Mouse (Mus musculus): ENCODE data around the gene Tmod3. TPM values are rescaled to one million over a fixed set of nuclear protein-coding genes. Genes with fewer than 3 reads are reported as not detected.

Tmod3 gene
- total and polyA plus RNA-seq, 2 experiments from 2014 or later = 40.8 to 64.9 TPM

DNA sequence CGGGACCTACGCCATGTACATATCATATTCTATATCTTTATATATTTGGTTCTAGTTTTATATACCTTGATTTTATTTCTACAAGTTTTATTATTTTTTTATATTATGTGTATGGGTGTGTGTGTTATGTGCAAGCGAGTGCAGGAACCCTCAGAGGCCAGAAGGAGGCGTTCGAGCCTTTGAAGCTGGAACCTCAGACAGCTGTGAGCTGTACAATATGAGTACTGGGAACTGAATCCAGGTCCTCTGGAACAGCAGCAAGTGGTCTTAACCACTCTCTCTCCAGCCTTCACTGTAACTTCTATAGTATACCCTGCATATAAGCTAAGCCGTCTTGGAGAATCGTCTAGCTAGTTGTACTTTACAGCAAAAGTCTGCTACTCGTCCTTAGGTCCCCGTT is 31.4 kb downstream of the Tmod3 start:
- no peak overlapping the region for H3K9ac ChIP-seq (replicated peaks; ENCODE audit: low read depth, low read length)
- no peaks in the 10 kb centered on the region for H3K9me3 ChIP-seq (replicated peaks; ENCODE audit: control insufficient read depth, low read length)
- 0 out of 2 replicates have a peak overlapping the region, but pooled peaks have one; percentile 36 for H3K27ac ChIP-seq (ENCODE audit: low read depth)
- TF ChIP-seq CTCF (IDR thresholded peaks at IDR 0.05; ENCODE audit: low read depth) (no peak), EP300 (IDR thresholded peaks at IDR 0.05; ENCODE audit: low read depth) (no peak)
- peaks cover 5% of the 10 kb centered on the region; the same call in 1 of the 2 replicates for H3K4me1 ChIP-seq (ENCODE audit: control insufficient read depth, insufficient read depth)
- ATAC-seq (ENCODE audit: insufficient read depth, low read depth) = no peak
- no peaks in the 10 kb centered on the region for H3K27me3 ChIP-seq (ENCODE audit: control insufficient read depth, insufficient read depth, low read length)
- H3K4me3 ChIP-seq (ENCODE audit: low read depth, low read length) = no peak overlapping the region
- no peak for DNase-seq (ENCODE audit: low spot score)
- no peak overlapping the region for H3K4me2 ChIP-seq (ENCODE audit: low read depth, low read length)
- 96% methylated on average over 9 of the region's 9 CpGs for WGBS
- peaks cover 32% of the 10 kb centered on the region for H3K36me3 ChIP-seq (replicated peaks; ENCODE audit: control insufficient read depth, insufficient read depth, low read length)

DNA sequence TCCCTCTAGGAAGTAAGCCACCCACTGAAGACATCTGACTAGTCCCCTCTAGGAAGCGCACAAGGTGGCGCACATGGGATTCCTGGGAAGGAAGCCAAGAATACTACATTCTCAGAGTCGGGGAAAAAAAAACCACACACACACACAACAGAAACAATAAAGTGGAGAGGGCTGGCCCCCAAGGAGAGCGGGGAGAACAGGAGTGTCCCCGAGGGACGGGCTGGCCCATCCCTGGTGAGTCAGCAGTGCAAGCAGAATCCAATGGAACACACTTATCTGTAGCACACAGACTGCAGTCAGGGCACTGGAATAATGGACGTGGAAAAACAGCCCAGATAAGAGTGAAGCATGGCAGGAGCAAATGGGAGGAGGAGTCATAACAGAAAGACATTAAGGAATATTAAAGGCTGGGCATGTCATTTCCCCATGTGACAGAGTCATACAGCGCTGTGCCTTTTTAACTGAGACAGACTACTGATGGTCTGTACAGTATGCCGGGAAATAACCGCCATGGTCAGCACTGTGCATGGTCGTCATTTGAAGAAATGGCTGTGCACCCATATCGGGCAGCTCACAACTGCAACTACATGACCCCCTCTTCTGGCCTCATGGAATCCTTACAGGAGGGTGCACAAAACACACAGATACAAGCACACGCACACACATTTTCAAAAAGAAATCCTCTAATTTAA is 31.9 kb downstream of the Tmod3 start:
- H3K9me3 ChIP-seq (replicated peaks; ENCODE audit: control insufficient read depth, low read length) = no peaks in the 10 kb centered on the region
- peak; percentile 84 for DNase-seq (ENCODE audit: low spot score)
- peaks cover 5% of the 10 kb centered on the region; the same call in 1 of the 2 replicates for H3K4me1 ChIP-seq (ENCODE audit: control insufficient read depth, insufficient read depth)
- WGBS = 40% methylated on average over 13 of the region's 13 CpGs
- TF ChIP-seq CTCF (IDR thresholded peaks at IDR 0.05; ENCODE audit: low read depth) (peak; percentile 18), EP300 (IDR thresholded peaks at IDR 0.05; ENCODE audit: low read depth) (0 out of 2 replicates have a peak, but pooled peaks have one; percentile 61)
- peaks cover 33% of the 10 kb centered on the region for H3K36me3 ChIP-seq (replicated peaks; ENCODE audit: control insufficient read depth, insufficient read depth, low read length)
- no peak overlapping the region for H3K4me3 ChIP-seq (ENCODE audit: low read depth, low read length)
- peak; percentile 90 for ATAC-seq (ENCODE audit: insufficient read depth, low read depth)
- peak overlapping the region; percentile 36; the same call in 1 of the 2 replicates for H3K27ac ChIP-seq (ENCODE audit: low read depth)
- peak overlapping the region; percentile 31; the same call in 1 of the 2 replicates for H3K4me2 ChIP-seq (ENCODE audit: low read depth, low read length)
- no peaks in the 10 kb centered on the region for H3K27me3 ChIP-seq (ENCODE audit: control insufficient read depth, insufficient read depth, low read length)
- no peak overlapping the region for H3K9ac ChIP-seq (replicated peaks; ENCODE audit: low read depth, low read length)

DNA sequence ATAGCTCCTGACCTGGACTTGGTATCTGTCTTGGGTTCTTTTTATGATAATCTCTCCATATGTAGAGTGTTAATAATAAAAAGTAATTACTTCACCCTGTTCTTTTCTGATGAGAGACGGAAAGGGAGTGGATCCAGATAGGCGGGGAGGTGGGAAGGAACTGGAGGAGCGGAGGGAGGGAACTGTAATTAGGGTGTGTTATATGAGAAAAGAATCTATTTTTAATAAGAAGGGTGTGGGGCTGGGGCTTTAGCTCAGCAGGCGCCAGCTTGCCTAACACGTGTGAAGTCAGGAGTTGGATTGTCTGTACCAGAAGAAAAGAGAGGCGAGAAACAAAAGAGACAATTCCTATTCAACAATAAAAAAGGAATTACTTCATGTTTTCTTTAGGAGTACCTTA is 35.8 kb downstream of the Tmod3 start:
- no peaks in the 10 kb centered on the region for H3K9me3 ChIP-seq (replicated peaks; ENCODE audit: control insufficient read depth, low read length)
- no peak overlapping the region for H3K4me3 ChIP-seq (ENCODE audit: low read depth, low read length)
- H3K9ac ChIP-seq (replicated peaks; ENCODE audit: low read depth, low read length) = no peak overlapping the region
- H3K27me3 ChIP-seq (ENCODE audit: control insufficient read depth, insufficient read depth, low read length) = no peaks in the 10 kb centered on the region
- DNase-seq (ENCODE audit: low spot score) (peak; percentile 79), ATAC-seq (ENCODE audit: insufficient read depth, low read depth) (peak; percentile 80)
- TF ChIP-seq CTCF (IDR thresholded peaks at IDR 0.05; ENCODE audit: low read depth) (no peak), EP300 (IDR thresholded peaks at IDR 0.05; ENCODE audit: low read depth) (no peak)
- H3K27ac ChIP-seq (ENCODE audit: low read depth) = no peak overlapping the region
- peaks cover 5% of the 10 kb centered on the region; the same call in 1 of the 2 replicates for H3K4me1 ChIP-seq (ENCODE audit: control insufficient read depth, insufficient read depth)
- WGBS = 40% methylated on average over 6 of the region's 6 CpGs
- no peak overlapping the region for H3K4me2 ChIP-seq (ENCODE audit: low read depth, low read length)
- peaks cover 26% of the 10 kb centered on the region for H3K36me3 ChIP-seq (replicated peaks; ENCODE audit: control insufficient read depth, insufficient read depth, low read length)

DNA sequence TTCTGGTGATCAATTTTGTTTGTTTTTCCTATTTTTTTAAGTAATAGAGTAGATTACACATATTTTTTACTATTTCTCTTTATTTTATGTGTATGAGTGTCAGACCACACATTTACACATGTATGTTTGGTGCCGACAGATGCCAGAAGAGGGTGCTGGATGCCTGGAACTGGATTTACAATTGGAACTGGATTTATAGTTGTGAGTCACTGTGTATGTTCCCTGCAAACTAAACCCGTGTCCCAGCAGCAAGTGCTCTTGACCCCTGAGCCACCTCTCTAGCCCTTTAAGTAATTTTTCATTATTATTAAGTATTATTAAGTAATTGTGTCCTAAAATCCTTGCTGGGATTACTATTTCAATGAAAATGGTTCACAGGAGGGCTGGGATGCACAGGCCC is 37.2 kb downstream of the Tmod3 start:
- WGBS = 72% methylated on average over 2 of the region's 2 CpGs
- Histone ChIP-seq H3K4me3 (ENCODE audit: low read depth, low read length) (no peak overlapping the region), H3K36me3 (replicated peaks; ENCODE audit: control insufficient read depth, insufficient read depth, low read length) (peaks cover 19% of the 10 kb centered on the region), H3K27me3 (ENCODE audit: control insufficient read depth, insufficient read depth, low read length) (no peaks in the 10 kb centered on the region), H3K9ac (replicated peaks; ENCODE audit: low read depth, low read length) (no peak overlapping the region), H3K9me3 (replicated peaks; ENCODE audit: control insufficient read depth, low read length) (no peaks in the 10 kb centered on the region), H3K4me1 (ENCODE audit: control insufficient read depth, insufficient read depth) (no peaks in the 10 kb centered on the region; the same call in 1 of the 2 replicates), H3K27ac (ENCODE audit: low read depth) (no peak overlapping the region), H3K4me2 (ENCODE audit: low read depth, low read length) (no peak overlapping the region)
- TF ChIP-seq CTCF (IDR thresholded peaks at IDR 0.05; ENCODE audit: low read depth) (no peak), EP300 (IDR thresholded peaks at IDR 0.05; ENCODE audit: low read depth) (no peak)
- no peak for DNase-seq (ENCODE audit: low spot score)
- no peak for ATAC-seq (ENCODE audit: insufficient read depth, low read depth)

DNA sequence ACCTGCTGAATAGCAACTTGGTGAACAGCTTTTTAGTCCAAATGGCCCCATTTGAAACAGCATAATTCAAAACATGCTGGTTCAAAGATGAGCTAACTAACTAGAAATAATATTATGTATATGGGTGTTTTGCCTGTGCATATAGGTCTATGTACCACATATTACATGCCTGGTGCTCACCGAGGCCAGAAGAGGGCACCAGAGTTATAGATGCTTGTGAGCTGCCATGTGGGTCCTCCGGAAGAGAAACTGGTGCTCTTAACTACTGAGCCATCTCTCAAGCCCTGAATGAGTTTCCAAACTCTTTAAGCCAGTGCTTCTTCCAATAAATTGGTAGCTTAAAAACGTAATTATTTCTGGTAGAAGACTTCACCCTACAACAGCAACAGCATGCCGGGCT is 37.7 kb downstream of the Tmod3 start:
- no peaks in the 10 kb centered on the region for H3K9me3 ChIP-seq (replicated peaks; ENCODE audit: control insufficient read depth, low read length)
- no peak overlapping the region for H3K4me2 ChIP-seq (ENCODE audit: low read depth, low read length)
- no peak overlapping the region for H3K9ac ChIP-seq (replicated peaks; ENCODE audit: low read depth, low read length)
- TF ChIP-seq EP300 (IDR thresholded peaks at IDR 0.05; ENCODE audit: low read depth) = no peak
- peak; percentile 68 for TF ChIP-seq CTCF (IDR thresholded peaks at IDR 0.05; ENCODE audit: low read depth)
- WGBS = 53% methylated on average over 4 of the region's 4 CpGs
- DNase-seq (ENCODE audit: low spot score) (peak; percentile 49), ATAC-seq (ENCODE audit: insufficient read depth, low read depth) (no peak)
- no peaks in the 10 kb centered on the region for H3K27me3 ChIP-seq (ENCODE audit: control insufficient read depth, insufficient read depth, low read length)
- no peaks in the 10 kb centered on the region; the same call in 1 of the 2 replicates for H3K4me1 ChIP-seq (ENCODE audit: control insufficient read depth, insufficient read depth)
- no peak overlapping the region for H3K4me3 ChIP-seq (ENCODE audit: low read depth, low read length)
- H3K27ac ChIP-seq (ENCODE audit: low read depth) = no peak overlapping the region
- H3K36me3 ChIP-seq (replicated peaks; ENCODE audit: control insufficient read depth, insufficient read depth, low read length) = peaks cover 19% of the 10 kb centered on the region

All from heart, postnatal 0 days (tissue).